Mouse (Mus musculus) testis, adult 2 months (tissue): ENCODE results near the gene Fam83g. TPM values are rescaled to one million over a fixed set of nuclear protein-coding genes. Genes with fewer than 3 reads are reported as not detected.

Experiments used
- H3K27ac ChIP-seq: fragments of 200-500 bp; 2 replicates; pipeline ENCODE4 v1.5.1; 2012; ENCODE audit warnings: low read depth, low read length; ENCODE audit not compliant: control insufficient read depth, insufficient read depth
- H3K27me3 ChIP-seq: fragments of 200-500 bp; 2 replicates; pipeline ENCODE4 v1.6.1; 2012; ENCODE audit warnings: mild to moderate bottlenecking, low read length, moderate library complexity; ENCODE audit not compliant: control insufficient read depth, insufficient read depth
- H3K36me3 ChIP-seq: fragments of 200-500 bp; 2 replicates; pipeline ENCODE4 v1.6.1; 2012; ENCODE audit warnings: mild to moderate bottlenecking, low read length; ENCODE audit not compliant: control insufficient read depth, insufficient read depth
- H3K4me1 ChIP-seq: fragments of 200-500 bp; 2 replicates; pipeline ENCODE4 v1.6.1; 2012; ENCODE audit warnings: low read length; ENCODE audit not compliant: control insufficient read depth, insufficient read depth
- H3K4me3 ChIP-seq: fragments of 200-500 bp; 2 replicates; pipeline ENCODE4 v1.5.1; 2012; ENCODE audit warnings: low read depth, mild to moderate bottlenecking, low read length, moderate library complexity, mixed read lengths; ENCODE audit not compliant: control insufficient read depth
- CTCF ChIP-seq: fragments of 200-500 bp; IDR thresholded peaks from 2 replicates; pipeline ENCODE4 v1.5.1; 2012; ENCODE audit warnings: low read depth, mild to moderate bottlenecking, inconsistent platforms, low read length, moderate library complexity; ENCODE audit not compliant: control insufficient read depth, insufficient read depth, insufficient replicate concordance
- POLR2A ChIP-seq: fragments of 200-500 bp; IDR thresholded peaks from 2 replicates; pipeline ENCODE4 v1.6.1; 2012; ENCODE audit warnings: low read depth, mild to moderate bottlenecking, inconsistent platforms, low read length, moderate library complexity; ENCODE audit not compliant: control insufficient read depth
- polyA plus RNA-seq: library from polyadenylated mRNA; depleted of rRNA; stranded (reverse); fragments of >200 nt; gene quantifications from 2 replicates; pipeline ENCODE4 v1.2.3, GENCODE M21; 2012

The Fam83g gene
- polyA plus RNA-seq, 1 experiment = 1.3 TPM

GRCm38 (mm10) chr11:61669492-61670490 lies 14.1 kb upstream of the Fam83g start:
- Histone ChIP-seq H3K4me3 (no peak overlapping the region), H3K4me1 (peaks cover 8% of the 10 kb centered on the region), H3K27me3 (no peaks in the 10 kb centered on the region), H3K27ac (no peak overlapping the region), H3K36me3 (no peaks in the 10 kb centered on the region)
- no peak for TF ChIP-seq CTCF
- TF ChIP-seq POLR2A = no peak

DNA sequence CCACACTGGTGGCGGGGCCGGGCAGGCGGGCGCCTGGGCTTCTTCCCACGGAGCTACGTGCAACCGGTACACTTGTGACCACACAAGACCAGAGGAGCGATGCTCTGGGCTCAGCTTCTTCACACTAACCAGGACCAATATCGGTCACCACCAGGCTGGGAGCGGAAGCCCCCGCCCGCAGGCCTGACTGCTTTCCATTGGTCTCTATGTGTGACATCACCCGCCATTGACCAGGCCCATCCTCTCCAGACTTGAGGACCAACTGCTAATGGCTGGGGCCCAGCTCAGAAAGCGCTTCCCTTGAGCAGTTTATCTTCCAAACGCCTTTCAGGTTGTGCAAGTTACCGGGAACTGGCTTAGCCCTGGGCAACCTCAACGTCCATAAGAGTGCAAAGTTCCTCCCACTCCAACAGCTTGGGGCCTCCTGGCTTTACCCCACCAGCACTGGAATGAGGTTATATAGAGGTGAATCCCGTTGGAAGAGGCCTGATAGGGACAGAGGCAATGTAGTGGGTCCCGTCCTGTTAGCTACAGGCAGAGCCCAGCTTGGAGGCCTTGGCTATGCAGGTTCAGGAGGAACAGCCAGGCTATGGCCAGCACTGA lies 12.0 kb upstream of the Fam83g start:
- Histone ChIP-seq H3K27ac (no peak overlapping the region), H3K4me3 (no peak overlapping the region), H3K27me3 (no peaks in the 10 kb centered on the region), H3K4me1 (peaks cover 12% of the 10 kb centered on the region), H3K36me3 (no peaks in the 10 kb centered on the region)
- TF ChIP-seq CTCF (no peak), POLR2A (no peak)

DNA sequence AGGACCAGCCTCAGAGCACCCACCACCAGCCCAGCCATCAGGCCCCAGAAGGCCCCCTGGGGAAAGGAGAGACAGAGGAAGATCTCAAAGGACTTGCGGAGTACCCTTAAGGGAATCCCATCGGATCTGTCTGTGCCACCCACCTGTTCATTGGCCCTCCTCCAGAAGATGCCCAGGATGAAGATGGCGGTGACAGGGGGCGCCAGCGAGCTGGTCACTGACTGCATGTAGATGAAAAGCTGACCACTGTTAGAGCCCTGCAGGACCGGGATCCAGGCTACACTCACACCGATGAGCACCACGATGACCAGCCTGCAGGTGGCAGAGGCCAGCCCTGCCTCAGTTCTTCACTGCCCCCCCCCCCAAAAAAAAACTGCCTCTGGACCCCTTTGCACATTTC lies 10.2 kb upstream of the Fam83g start:
- peaks cover 12% of the 10 kb centered on the region for H3K4me1 ChIP-seq
- no peaks in the 10 kb centered on the region for H3K27me3 ChIP-seq
- H3K27ac ChIP-seq = no peak overlapping the region
- H3K4me3 ChIP-seq = no peak overlapping the region
- TF ChIP-seq CTCF (no peak; the same call in 1 of the 2 replicates), POLR2A (no peak)
- H3K36me3 ChIP-seq = no peaks in the 10 kb centered on the region

DNA sequence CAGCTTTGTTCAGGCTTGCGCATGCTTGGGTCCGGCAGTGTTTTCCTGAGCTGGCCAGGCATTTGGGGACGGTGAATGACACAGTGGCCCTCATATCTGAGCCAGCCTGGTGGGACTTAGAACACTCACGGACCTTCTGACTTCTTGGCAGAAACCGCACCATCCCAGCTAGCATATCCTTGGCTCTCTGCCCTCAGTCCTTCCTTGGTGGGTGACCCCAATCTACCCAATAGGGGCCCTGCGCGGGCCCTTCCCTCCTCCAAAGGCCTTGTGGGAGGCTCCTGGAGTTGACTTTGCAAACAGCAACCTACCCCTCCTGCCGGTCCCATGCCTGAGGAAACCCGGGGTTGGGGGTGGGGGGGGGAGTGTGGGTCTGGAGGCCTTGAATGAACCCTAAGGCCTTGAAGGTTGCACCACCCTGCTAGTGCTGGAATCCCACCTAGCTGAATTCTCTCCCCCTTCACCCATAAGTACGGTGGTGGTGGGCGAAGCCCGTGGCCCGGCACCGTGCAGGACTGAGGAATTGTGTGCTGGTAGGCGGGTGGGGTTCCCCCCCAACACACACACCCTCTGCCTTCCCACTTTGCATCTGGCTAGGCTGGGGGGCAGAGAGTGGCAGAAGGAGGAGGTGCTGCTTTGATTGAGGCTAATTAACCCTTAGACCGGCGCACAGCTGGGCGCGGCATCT lies 9.6 kb upstream of the Fam83g start:
- H3K27me3 ChIP-seq = no peaks in the 10 kb centered on the region
- TF ChIP-seq POLR2A (no peak), CTCF (no peak)
- H3K36me3 ChIP-seq = no peaks in the 10 kb centered on the region
- no peak overlapping the region; the same call in 1 of the 2 replicates for H3K4me3 ChIP-seq
- H3K4me1 ChIP-seq = peaks cover 12% of the 10 kb centered on the region
- H3K27ac ChIP-seq = no peak overlapping the region

- H3K4me1 ChIP-seq = peaks cover 12% of the 10 kb centered on the region
- no peak overlapping the region for H3K27ac ChIP-seq
- H3K36me3 ChIP-seq = no peaks in the 10 kb centered on the region
- no peak overlapping the region; the same call in 1 of the 2 replicates for H3K4me3 ChIP-seq
- H3K27me3 ChIP-seq = no peaks in the 10 kb centered on the region
- TF ChIP-seq POLR2A = no peak
- TF ChIP-seq CTCF = peak; percentile 42; the same call in 1 of the 2 replicates
Observed at GRCm38 (mm10) chr11:61674839-61675159, 9.1 kb upstream of the Fam83g start.

DNA sequence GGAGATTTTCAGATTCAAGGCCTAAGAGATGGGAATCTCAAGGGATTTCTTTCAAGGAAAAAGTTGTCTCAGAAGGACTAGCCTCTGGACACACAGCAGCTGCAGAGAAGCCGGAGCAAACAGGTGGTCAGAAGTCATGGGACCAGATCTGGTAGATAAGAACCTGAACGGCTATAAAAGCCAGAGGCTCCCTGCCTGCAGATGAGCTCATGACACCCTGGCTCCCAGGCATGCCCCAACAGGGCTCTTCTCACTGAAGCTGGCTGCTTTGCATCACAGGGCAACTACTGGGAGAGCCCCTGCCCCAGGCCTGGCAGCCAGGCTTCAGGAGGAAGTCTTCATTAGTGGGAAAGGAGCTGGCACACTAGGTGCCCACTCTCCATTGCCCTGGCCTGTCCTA lies 8.6 kb upstream of the Fam83g start:
- Histone ChIP-seq H3K4me1 (peaks cover 12% of the 10 kb centered on the region), H3K36me3 (no peaks in the 10 kb centered on the region), H3K27me3 (no peaks in the 10 kb centered on the region), H3K4me3 (no peak overlapping the region), H3K27ac (no peak overlapping the region)
- no peak for TF ChIP-seq POLR2A
- TF ChIP-seq CTCF = no peak

- Histone ChIP-seq H3K27me3 (no peaks in the 10 kb centered on the region), H3K4me1 (peaks cover 12% of the 10 kb centered on the region)
Observed at GRCm38 (mm10) chr11:61676216-61676854, 7.6 kb upstream of the Fam83g start.

More at GRCm38 (mm10) chr11:61676216-61676854, 7.6 kb upstream of the Fam83g start:
- H3K36me3 ChIP-seq = no peaks in the 10 kb centered on the region
- TF ChIP-seq POLR2A (no peak), CTCF (no peak)
- H3K4me3 ChIP-seq = no peak overlapping the region
- no peak overlapping the region for H3K27ac ChIP-seq
